Mouse (Mus musculus): ENCODE results near the gene Ajuba. TPM values are rescaled to one million over a fixed set of nuclear protein-coding genes. Genes with fewer than 3 reads are reported as not detected.

Gene Ajuba
- total and polyA plus RNA-seq, 2 experiments from 2014 or later: 4.4 to 6.6 TPM

DNA sequence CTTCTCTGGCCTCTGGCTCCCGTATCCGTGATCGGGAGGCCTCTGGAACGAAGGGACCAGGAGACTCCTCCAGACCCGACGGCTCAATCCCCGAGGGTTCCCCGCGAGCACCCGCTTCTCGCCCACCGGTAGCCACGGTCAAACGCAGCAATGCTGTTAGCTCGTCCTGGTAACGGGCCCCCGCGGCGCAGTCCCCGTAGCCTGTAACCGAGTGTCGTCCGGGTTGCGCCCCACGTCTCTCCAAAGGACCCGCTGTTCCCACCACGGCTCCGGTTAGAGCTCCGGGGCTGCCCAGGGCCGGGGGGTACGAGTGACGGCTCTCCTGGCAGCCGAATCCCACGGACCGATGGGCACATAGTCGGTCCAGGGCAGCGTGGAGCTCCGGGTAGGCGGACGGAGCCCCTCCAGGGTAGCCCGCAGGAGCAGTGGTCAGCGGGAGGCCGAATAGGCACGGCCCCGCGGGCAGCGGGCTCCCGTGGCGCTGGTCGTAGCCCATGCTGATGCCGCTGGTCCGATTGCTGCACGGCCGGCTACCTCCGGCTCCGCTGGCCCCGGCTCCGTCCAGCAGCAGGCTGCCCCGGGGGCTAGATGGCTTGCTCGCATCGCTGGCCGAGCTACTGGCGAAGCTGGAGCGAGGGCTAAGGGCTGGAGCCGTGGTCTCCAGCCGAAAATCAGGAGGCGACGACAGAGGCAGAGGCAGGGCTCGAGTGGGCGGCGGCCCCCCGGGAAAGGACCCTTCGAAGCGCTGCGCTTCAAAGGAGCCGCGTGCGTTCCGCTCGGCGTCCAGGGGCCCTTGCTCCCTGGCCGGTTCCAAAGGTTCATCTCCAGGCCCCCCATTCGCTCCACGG, 893 bp downstream of the Ajuba start:
- no peaks in the 10 kb centered on the region; the same call in 1 of the 2 replicates for H3K4me1 ChIP-seq (ENCODE audit: insufficient read depth)
- no peak for DNase-seq

DNA sequence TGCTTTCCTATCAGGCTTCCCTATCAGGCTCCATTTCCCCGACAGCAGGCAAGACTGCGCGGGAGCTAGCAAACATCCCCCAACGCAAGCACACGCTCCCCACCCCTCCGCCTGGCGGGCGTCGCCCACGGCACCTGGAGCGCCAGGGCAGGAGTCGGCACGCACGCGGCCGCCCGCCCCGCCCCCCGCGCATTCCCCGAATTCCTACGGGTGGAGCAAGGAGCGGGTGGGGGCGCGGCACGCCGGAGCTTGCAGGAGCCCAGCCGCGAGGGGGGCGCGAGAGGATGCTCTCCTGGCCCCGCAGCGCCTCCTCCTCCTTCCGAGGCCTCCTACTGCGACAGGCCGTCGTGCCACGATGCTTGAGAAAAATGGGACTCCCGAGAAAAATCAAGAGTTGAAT, 1.7 kb downstream of the Ajuba start:
- ATAC-seq (no peak; the same call in 1 of the 2 replicates), DNase-seq (peak; percentile 42)
- Histone ChIP-seq H3K4me1 (ENCODE audit: insufficient read depth) (no peaks in the 10 kb centered on the region; the same call in 1 of the 2 replicates), H3K27ac (ENCODE audit: low read depth, low read length) (no peak overlapping the region), H3K9me3 (ENCODE audit: low read length) (no peaks in the 10 kb centered on the region), H3K4me2 (ENCODE audit: low read depth) (peak overlapping the region; percentile 84), H3K4me3 (ENCODE audit: low read depth, low read length) (peak overlapping the region; percentile 52), H3K27me3 (ENCODE audit: insufficient read depth, low read length) (peaks cover 14% of the 10 kb centered on the region), H3K36me3 (ENCODE audit: insufficient read depth) (no peaks in the 10 kb centered on the region), H3K9ac (peak overlapping the region; percentile 40; the same call in 1 of the 2 replicates)
- TF ChIP-seq CTCF (IDR thresholded peaks at IDR 0.05; ENCODE audit: low read depth): peak; percentile 15; the same call in 1 of the 2 replicates
- WGBS: 0% methylated on average over 37 of the region's 39 CpGs

More for the DNA sequence above, 893 bp downstream of the Ajuba start:
- Histone ChIP-seq H3K9me3 (ENCODE audit: low read length) (no peaks in the 10 kb centered on the region), H3K36me3 (ENCODE audit: insufficient read depth) (no peaks in the 10 kb centered on the region), H3K4me2 (ENCODE audit: low read depth) (peak overlapping the region; percentile 84), H3K27ac (ENCODE audit: low read depth, low read length) (no peak overlapping the region), H3K27me3 (ENCODE audit: insufficient read depth, low read length) (peaks cover 14% of the 10 kb centered on the region), H3K9ac (peak overlapping the region; percentile 40), H3K4me3 (ENCODE audit: low read depth, low read length) (peak overlapping the region; percentile 52)
- 0 out of 2 replicates have a peak, but pooled peaks have one; percentile 5 for ATAC-seq
- TF ChIP-seq CTCF (IDR thresholded peaks at IDR 0.05; ENCODE audit: low read depth): no peak
- 3% methylated on average over 84 of the region's 84 CpGs for WGBS

DNA sequence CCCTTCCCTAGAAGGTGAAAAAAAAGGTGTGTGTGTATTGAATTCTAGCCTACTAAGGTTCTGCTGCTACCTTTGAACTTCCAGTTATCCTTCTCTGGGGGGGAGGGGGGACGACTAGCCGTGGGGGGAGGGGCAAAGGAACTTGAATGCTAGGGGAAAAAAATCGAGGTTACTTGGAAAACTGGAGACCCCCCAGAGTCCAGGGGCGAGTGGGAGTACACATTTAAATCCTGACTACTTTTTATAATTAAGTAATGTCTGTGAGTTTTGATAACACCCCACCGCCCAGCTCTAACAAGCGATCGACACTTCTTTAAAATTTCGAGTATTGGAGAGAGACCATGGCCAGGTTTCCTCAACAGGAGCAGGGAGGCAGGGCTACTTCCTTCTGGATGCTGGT, 2.3 kb downstream of the Ajuba start:
- 8% methylated on average over 8 of the region's 8 CpGs for WGBS
- Histone ChIP-seq H3K27me3 (ENCODE audit: insufficient read depth, low read length) (peaks cover 14% of the 10 kb centered on the region), H3K27ac (ENCODE audit: low read depth, low read length) (no peak overlapping the region), H3K4me3 (ENCODE audit: low read depth, low read length) (peak overlapping the region; percentile 52; the same call in 1 of the 2 replicates), H3K36me3 (ENCODE audit: insufficient read depth) (no peaks in the 10 kb centered on the region), H3K9ac (no peak overlapping the region), H3K4me1 (ENCODE audit: insufficient read depth) (no peaks in the 10 kb centered on the region; the same call in 1 of the 2 replicates), H3K4me2 (ENCODE audit: low read depth) (peak overlapping the region; percentile 84), H3K9me3 (ENCODE audit: low read length) (no peaks in the 10 kb centered on the region)
- TF ChIP-seq CTCF (IDR thresholded peaks at IDR 0.05; ENCODE audit: low read depth): no peak
- no peak for ATAC-seq
- no peak for DNase-seq

DNA sequence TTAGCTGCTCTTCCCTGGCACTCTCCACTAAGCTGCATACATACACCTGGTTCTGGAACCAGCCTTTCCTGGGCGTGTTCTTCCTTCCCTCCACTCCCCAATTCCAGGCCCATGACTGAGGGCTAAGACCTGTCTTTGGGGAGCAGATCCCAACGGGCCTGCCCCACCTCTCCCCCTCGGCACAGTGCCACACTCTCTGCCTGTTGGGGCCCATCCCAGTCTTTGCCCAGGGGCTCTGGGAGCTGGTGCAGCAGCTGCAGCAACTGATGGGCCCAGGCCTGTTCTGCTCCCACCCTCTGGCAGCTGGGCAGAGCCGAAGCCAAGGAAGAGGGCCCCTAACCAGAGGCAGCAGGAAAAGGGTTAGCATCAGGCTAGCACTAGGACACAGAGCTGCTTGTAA, 3.1 kb downstream of the Ajuba start:
- ATAC-seq (no peak), DNase-seq (no peak)
- 8% methylated on average over 4 of the region's 4 CpGs for WGBS
- Histone ChIP-seq H3K27ac (ENCODE audit: low read depth, low read length) (no peak overlapping the region), H3K36me3 (ENCODE audit: insufficient read depth) (no peaks in the 10 kb centered on the region), H3K9me3 (ENCODE audit: low read length) (no peaks in the 10 kb centered on the region), H3K9ac (no peak overlapping the region), H3K4me1 (ENCODE audit: insufficient read depth) (no peaks in the 10 kb centered on the region; the same call in 1 of the 2 replicates), H3K4me2 (ENCODE audit: low read depth) (0 out of 2 replicates have a peak overlapping the region, but pooled peaks have one; percentile 3), H3K27me3 (ENCODE audit: insufficient read depth, low read length) (peaks cover 14% of the 10 kb centered on the region), H3K4me3 (ENCODE audit: low read depth, low read length) (no peak overlapping the region)
- no peak for TF ChIP-seq CTCF (IDR thresholded peaks at IDR 0.05; ENCODE audit: low read depth)

DNA sequence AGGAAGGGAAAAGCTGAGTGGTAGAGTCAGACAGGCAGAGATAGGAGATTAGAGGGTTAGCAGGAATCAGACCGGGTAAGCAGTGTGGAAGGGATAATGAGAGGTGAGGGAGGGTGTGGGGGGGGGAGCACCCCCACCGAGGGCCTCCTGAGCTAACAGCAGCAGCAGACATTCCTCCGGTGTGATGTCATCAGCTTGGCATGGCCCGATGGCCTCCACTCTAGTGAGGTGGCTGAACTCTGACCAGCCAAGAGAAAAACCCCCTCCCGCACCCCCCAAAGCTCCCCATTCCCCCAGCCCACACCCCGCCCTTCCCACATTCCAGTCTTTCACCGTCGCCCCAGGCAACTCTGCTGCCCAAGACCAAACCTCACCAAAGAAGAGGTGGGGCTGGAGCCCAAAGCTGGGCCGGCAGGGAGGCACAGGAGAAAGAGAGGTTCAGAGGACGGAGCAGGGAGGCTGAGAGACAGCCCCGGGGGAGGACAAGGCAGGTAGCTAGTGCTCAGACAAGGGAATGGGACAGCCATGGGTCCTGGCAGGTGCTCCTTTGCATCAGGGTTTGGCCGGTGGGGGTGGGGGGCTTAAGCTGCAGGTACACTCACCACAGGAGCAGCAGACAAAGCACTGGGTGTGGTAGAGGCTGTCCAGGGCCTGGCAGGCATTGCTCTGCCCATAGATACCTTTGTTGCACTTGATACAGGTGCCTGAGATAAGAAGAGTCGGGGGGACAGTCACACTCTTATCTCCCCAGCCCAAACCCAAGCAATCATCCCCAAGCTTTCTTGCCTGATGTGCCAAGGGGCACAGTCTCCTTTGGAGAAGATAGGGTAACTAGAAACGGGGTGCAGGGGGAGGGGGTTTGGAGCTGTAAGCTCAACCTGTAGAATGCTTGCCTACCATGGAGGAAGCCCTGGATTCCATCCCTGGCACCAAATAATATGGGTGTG, 4.3 kb downstream of the Ajuba start:
- 8% methylated on average over 14 of the region's 14 CpGs for WGBS

DNA sequence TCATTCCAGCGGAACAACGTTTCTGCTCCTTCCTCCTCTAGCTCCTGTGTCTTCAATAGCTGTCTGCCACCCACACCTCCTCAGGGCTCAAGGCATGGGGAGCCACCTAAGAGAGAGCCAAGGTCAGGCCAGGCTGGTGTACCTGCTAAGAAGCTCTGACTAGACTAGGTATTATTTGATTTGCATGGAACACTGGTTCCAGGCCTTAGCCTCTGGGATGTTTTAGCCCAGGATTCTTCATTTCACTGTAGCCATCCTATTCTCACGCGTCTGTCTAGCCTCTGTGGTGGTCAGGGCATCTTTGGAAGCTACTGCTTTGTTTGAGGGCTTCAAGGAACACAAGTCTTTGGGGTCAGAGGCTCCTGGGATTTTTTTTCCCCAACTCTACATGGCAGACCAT, 5.2 kb downstream of the Ajuba start:
- TF ChIP-seq CTCF (IDR thresholded peaks at IDR 0.05; ENCODE audit: low read depth): no peak
- no peak overlapping the region for H3K4me2 ChIP-seq (ENCODE audit: low read depth)
- H3K4me1 ChIP-seq (ENCODE audit: insufficient read depth): no peaks in the 10 kb centered on the region; the same call in 1 of the 2 replicates
- 31% methylated on average over 4 of the region's 4 CpGs for WGBS
- H3K36me3 ChIP-seq (ENCODE audit: insufficient read depth): no peaks in the 10 kb centered on the region
- H3K4me3 ChIP-seq (ENCODE audit: low read depth, low read length): no peak overlapping the region
- DNase-seq: no peak
- H3K27ac ChIP-seq (ENCODE audit: low read depth, low read length): no peak overlapping the region
- H3K27me3 ChIP-seq (ENCODE audit: insufficient read depth, low read length): peaks cover 11% of the 10 kb centered on the region
- no peaks in the 10 kb centered on the region for H3K9me3 ChIP-seq (ENCODE audit: low read length)
- no peak for ATAC-seq
- no peak overlapping the region for H3K9ac ChIP-seq

More for the DNA sequence above, 4.3 kb downstream of the Ajuba start:
- Histone ChIP-seq H3K27ac (ENCODE audit: low read depth, low read length) (no peak overlapping the region), H3K9me3 (ENCODE audit: low read length) (no peaks in the 10 kb centered on the region), H3K4me2 (ENCODE audit: low read depth) (peak overlapping the region; percentile 15; the same call in 1 of the 2 replicates), H3K9ac (no peak overlapping the region), H3K4me3 (ENCODE audit: low read depth, low read length) (no peak overlapping the region), H3K4me1 (ENCODE audit: insufficient read depth) (no peaks in the 10 kb centered on the region; the same call in 1 of the 2 replicates), H3K27me3 (ENCODE audit: insufficient read depth, low read length) (peaks cover 14% of the 10 kb centered on the region), H3K36me3 (ENCODE audit: insufficient read depth) (no peaks in the 10 kb centered on the region)
- DNase-seq (no peak), ATAC-seq (peak; percentile 13; the same call in 1 of the 2 replicates)
- no peak for TF ChIP-seq CTCF (IDR thresholded peaks at IDR 0.05; ENCODE audit: low read depth)
